Mouse (Mus musculus) CH12.LX (cell line): ENCODE results near the gene A430078G23Rik.

Source experiments
- CTCF ChIP-seq, 2 experiments: IDR thresholded peaks in 1 of 2; conservative IDR thresholded peaks in 1 of 2; 2 replicates each; pipeline ENCODE4 v1.5.1; 2011 to 2012; ENCODE audit warnings: low read depth in 2 of 2, low read length in 2 of 2, improper control_type of control experiment in 1 of 2, inconsistent platforms in 1 of 2, mild to moderate bottlenecking in 1 of 2, moderate library complexity in 1 of 2
- ELF1 ChIP-seq: IDR thresholded peaks from 2 replicates; pipeline ENCODE4 v1.6.1; 2014; ENCODE audit warnings: low read depth, mild to moderate bottlenecking, inconsistent platforms, low read length, improper control_type of control experiment
- EP300 ChIP-seq: IDR thresholded peaks from 2 replicates; pipeline ENCODE4 v1.6.1; 2011; ENCODE audit warnings: low read length, improper control_type of control experiment
- MAFK ChIP-seq: IDR thresholded peaks from 2 replicates; pipeline ENCODE4 v1.6.1; 2011; ENCODE audit warnings: low read length, improper control_type of control experiment; ENCODE audit not compliant: insufficient replicate concordance
- NRF1 ChIP-seq: IDR thresholded peaks from 2 replicates; pipeline ENCODE4 v1.6.1; 2014; ENCODE audit warnings: low read depth, mild to moderate bottlenecking, inconsistent platforms, low read length, improper control_type of control experiment, moderate library complexity
- POLR2A ChIP-seq: IDR thresholded peaks from 2 replicates; pipeline ENCODE4 v1.6.1; 2011; ENCODE audit warnings: low read depth, mild to moderate bottlenecking, improper control_type of control experiment, low read length
- TCF12 ChIP-seq: IDR thresholded peaks from 2 replicates; pipeline ENCODE4 v1.6.1; 2014; ENCODE audit warnings: low read depth, mild to moderate bottlenecking, inconsistent platforms, low read length, improper control_type of control experiment
- UBTF ChIP-seq: IDR thresholded peaks from 2 replicates; pipeline ENCODE4 v1.6.1; 2012; ENCODE audit warnings: low read depth, mild to moderate bottlenecking, inconsistent platforms, low read length, improper control_type of control experiment, moderate library complexity
- USF2 ChIP-seq: conservative IDR thresholded peaks from 2 replicates; pipeline ENCODE4 v1.6.1; 2011; ENCODE audit warnings: low read depth, low read length, improper control_type of control experiment
- ZKSCAN1 ChIP-seq: IDR thresholded peaks from 2 replicates; pipeline ENCODE4 v1.6.1; 2012; ENCODE audit warnings: low read depth, inconsistent platforms, low read length, improper control_type of control experiment, borderline replicate concordance

GRCm38 (mm10) chr8:3411901-3412301 lies 58.7 kb downstream of the A430078G23Rik start:
- TF ChIP-seq CTCF (conservative IDR thresholded peaks at IDR 0.05 in 1 of 2, IDR thresholded peaks at IDR 0.05 in 1 of 2; ENCODE audit: low read depth in 2 of 2, low read length in 2 of 2) (no peak), MAFK (no peak), EP300 (no peak), UBTF (no peak), NRF1 (no peak), ELF1 (no peak), POLR2A (no peak), TCF12 (no peak), ZKSCAN1 (no peak), USF2 (no peak)
